Mouse (Mus musculus) stomach, embryonic 15.5 days (tissue): ENCODE results near the gene B4galt1. TPM values are rescaled to one million over a fixed set of nuclear protein-coding genes. Genes with fewer than 3 reads are reported as not detected.

Source experiments
- ATAC-seq: fragments of 200-750 bp; cut with Nextera tagmentation; 2 replicates; pipeline ENCODE4 v1.8.0; 2017; ENCODE audit warnings: low read depth, moderate number of reproducible peaks, moderate TSS enrichment; ENCODE audit not compliant: insufficient read depth, low FRiP score
- H3K27ac ChIP-seq: fragments of 300-500 bp; sonication (generic); 2 replicates; pipeline ENCODE4 v1.5.1; 2015; ENCODE audit warnings: mild to moderate bottlenecking, inconsistent platforms
- H3K27me3 ChIP-seq: fragments of 300-500 bp; sonication (generic); replicated peaks from 2 replicates; pipeline ENCODE4 v1.6.1; 2015; ENCODE audit warnings: inconsistent platforms
- H3K36me3 ChIP-seq: fragments of 300-500 bp; sonication (generic); 2 replicates; pipeline ENCODE4 v1.6.1; 2015; ENCODE audit warnings: inconsistent platforms
- H3K4me1 ChIP-seq: fragments of 300-500 bp; sonication (generic); 2 replicates; pipeline ENCODE4 v1.6.1; 2015; ENCODE audit warnings: inconsistent platforms
- H3K4me2 ChIP-seq: fragments of 300-500 bp; sonication (generic); 2 replicates; pipeline ENCODE4 v1.6.1; 2015; ENCODE audit warnings: mild to moderate bottlenecking, inconsistent platforms
- H3K4me3 ChIP-seq: fragments of 300-500 bp; sonication (generic); replicated peaks from 2 replicates; pipeline ENCODE4 v1.5.1; 2015; ENCODE audit warnings: inconsistent platforms
- H3K9ac ChIP-seq: fragments of 300-500 bp; sonication (generic); 2 replicates; pipeline ENCODE4 v1.6.1; 2015; ENCODE audit warnings: inconsistent platforms
- H3K9me3 ChIP-seq: fragments of 300-500 bp; sonication (generic); 2 replicates; pipeline ENCODE4 v1.6.1; 2016; ENCODE audit warnings: inconsistent platforms
- WGBS: fragments of 180-500 bp; shearing (Covaris S2); methylation state at CpG from one replicate; pipeline ENCODE4 v1.1.7; 2015; 5-methylcytosine and 5-hydroxymethylcytosine counted together
- polyA plus RNA-seq: library from polyadenylated mRNA; unstranded; fragments of >200 nt; fragmentation: Nextera tagmentation; extraction: Ambion mirVana; gene quantifications from 2 replicates; pipeline ENCODE4 v1.2.1, GENCODE M21; 2015

The B4galt1 gene
- polyA plus RNA-seq, 1 experiment from 2014 or later, result 47.2 TPM

DNA sequence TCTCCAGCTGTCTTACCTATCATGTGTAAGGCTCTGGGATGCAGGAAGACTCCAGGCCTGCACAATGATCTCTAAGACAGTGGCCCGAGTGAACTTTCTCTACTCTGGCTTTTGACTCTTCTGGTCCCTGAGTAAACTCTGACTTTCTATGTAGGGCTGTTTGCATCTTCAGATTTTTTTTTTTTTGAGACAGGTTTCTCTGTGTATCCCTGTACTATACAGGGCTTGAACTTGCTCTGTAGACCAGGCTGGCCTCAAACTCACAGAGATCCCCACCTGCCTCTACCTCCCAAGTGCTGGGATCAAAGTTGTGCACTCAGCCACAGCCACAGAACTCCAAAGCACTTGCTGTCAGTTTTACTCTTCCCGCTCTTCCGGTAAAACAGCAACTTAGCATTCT, 16.8 kb downstream of the B4galt1 start:
- no peak overlapping the region for H3K9ac ChIP-seq
- WGBS, result 46% methylated on average over 3 of the region's 3 CpGs
- H3K4me2 ChIP-seq, result 0 out of 2 replicates have a peak overlapping the region, but pooled peaks have one; percentile 31
- no peak; the same call in 1 of the 2 replicates for ATAC-seq
- H3K4me1 ChIP-seq, result peaks cover 23% of the 10 kb centered on the region
- H3K9me3 ChIP-seq, result no peaks in the 10 kb centered on the region
- H3K36me3 ChIP-seq, result no peaks in the 10 kb centered on the region
- H3K27me3 ChIP-seq, result no peaks in the 10 kb centered on the region
- peak overlapping the region; percentile 77 for H3K27ac ChIP-seq
- H3K4me3 ChIP-seq, result no peak overlapping the region

DNA sequence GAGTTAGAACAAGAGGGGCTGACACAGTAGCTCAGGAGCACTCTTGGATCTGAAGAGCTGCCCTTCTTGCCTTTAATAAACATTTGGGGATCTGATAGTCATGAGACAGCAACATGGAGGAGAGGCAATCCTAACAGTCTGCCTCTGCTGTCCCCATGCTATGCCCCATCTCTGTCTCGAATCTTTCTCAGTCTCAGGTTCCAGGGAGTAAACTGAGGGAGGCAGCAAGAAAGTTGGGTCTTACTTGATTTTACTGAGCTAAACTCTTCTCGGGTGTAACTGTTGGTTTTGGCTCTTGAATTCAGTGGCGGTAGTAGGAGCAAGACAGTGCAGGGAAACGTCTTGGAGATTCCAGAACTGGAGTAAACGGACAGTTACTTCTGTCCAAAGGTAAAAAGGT, 18.9 kb downstream of the B4galt1 start:
- H3K9ac ChIP-seq, result no peak overlapping the region
- no peaks in the 10 kb centered on the region for H3K36me3 ChIP-seq
- H3K4me1 ChIP-seq, result peaks cover 23% of the 10 kb centered on the region
- H3K27me3 ChIP-seq, result no peaks in the 10 kb centered on the region
- H3K27ac ChIP-seq, result no peak overlapping the region
- no peaks in the 10 kb centered on the region for H3K9me3 ChIP-seq
- ATAC-seq, result no peak
- WGBS, result 78% methylated on average over 5 of the region's 5 CpGs
- H3K4me2 ChIP-seq, result no peak overlapping the region
- no peak overlapping the region for H3K4me3 ChIP-seq

DNA sequence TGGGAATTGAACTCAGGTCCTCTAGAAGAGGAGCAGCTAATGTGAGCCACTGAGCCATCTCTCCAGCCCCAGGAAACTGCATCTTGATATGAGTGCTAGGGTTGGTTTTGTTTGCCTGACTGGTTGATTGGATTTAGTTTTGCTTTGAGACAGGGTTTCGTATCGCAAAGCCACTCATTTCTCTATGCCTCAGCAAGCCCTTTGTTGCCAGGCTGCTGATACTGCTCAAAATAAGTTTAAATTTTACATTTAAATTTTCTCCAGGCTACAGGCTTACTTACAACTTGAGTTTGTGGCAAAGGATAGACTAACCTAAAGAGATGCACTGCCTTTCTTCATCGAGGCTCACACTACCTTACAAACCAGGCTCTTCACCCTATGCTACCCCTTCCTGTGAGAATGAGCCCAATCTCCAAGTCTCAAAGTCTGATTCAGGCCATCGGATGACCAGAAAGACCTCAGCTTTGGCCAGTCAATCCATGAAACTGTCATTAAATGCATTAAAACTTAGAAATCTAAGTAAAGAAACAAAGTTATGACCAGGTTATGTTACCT, 19.5 kb downstream of the B4galt1 start:
- H3K9me3 ChIP-seq, result no peaks in the 10 kb centered on the region
- H3K4me2 ChIP-seq, result no peak overlapping the region
- WGBS, result 88% methylated on average over 4 of the region's 4 CpGs
- no peaks in the 10 kb centered on the region for H3K27me3 ChIP-seq
- no peak overlapping the region for H3K4me3 ChIP-seq
- H3K4me1 ChIP-seq, result peaks cover 21% of the 10 kb centered on the region
- no peak for ATAC-seq
- no peak overlapping the region for H3K9ac ChIP-seq
- H3K27ac ChIP-seq, result no peak overlapping the region
- no peaks in the 10 kb centered on the region for H3K36me3 ChIP-seq

DNA sequence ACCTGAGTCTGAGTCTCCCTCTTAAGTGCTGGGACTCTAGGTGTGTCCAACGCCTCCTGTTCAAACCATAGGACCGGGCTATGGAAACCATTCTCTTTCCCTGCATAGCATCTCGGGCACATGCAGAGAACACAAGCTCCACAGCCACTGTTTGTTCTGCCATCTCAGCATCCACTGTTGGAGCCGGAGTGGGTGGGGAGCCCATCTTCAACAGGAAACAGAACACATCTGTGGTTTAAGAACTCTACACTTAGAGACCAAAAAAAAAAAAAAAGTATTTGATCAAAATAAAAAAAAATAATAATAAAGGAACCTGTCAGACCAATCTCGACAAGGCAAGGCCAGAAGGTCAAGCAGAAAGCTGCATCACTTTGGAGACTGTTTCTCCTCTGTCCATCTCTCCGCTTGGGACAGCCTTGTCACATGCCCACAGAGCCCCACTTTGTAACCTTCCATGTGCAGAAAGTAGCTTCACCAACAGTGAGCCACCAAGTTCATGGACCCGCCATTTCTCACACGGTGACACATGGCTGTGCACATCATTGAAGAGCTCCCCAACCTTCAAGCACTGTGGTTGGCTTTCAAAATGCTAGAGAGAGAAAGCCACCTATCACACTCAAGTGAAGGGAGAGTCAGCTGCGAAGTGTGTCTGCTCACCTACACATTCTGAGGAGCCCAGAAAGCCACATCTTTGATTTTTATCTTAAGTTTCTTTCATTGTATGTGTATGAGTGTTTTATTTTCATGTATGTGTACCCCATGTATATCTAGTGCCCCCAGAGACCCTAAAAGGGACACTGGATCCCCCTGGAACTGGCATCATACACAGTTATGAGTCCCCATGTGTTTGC, 20.2 kb downstream of the B4galt1 start:
- no peak for ATAC-seq
- H3K36me3 ChIP-seq, result no peaks in the 10 kb centered on the region
- H3K4me2 ChIP-seq, result no peak overlapping the region
- H3K27me3 ChIP-seq, result no peaks in the 10 kb centered on the region
- no peak overlapping the region for H3K9ac ChIP-seq
- no peak overlapping the region for H3K4me3 ChIP-seq
- H3K9me3 ChIP-seq, result no peaks in the 10 kb centered on the region
- H3K27ac ChIP-seq, result no peak overlapping the region
- 90% methylated on average over 9 of the region's 9 CpGs for WGBS
- peaks cover 16% of the 10 kb centered on the region for H3K4me1 ChIP-seq

DNA sequence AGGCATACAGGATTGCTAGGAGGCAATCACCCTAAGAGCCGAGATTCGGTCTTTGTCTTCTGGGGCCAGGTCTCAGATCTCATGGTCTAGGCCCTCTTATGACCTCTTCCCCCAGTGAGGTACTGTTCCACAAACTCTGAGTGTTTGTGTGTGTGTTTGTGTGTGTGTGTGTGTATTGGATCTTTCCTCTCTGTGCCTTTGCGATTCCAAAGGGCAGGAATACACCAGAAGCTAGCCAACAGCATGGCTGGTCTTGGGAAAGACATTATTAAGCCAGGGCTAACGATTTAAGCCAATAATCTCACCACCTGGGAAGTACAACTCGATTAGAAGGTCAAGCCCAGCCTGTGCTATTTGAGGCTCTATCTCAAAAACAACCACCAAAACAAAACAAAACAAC, 23.3 kb downstream of the B4galt1 start:
- H3K27ac ChIP-seq, result no peak overlapping the region
- no peak for ATAC-seq
- no peaks in the 10 kb centered on the region for H3K27me3 ChIP-seq
- H3K36me3 ChIP-seq, result no peaks in the 10 kb centered on the region
- 78% methylated on average over 5 of the region's 5 CpGs for WGBS
- H3K4me3 ChIP-seq, result no peak overlapping the region
- no peak overlapping the region for H3K4me2 ChIP-seq
- H3K4me1 ChIP-seq, result no peaks in the 10 kb centered on the region
- no peak overlapping the region for H3K9ac ChIP-seq
- no peaks in the 10 kb centered on the region for H3K9me3 ChIP-seq

DNA sequence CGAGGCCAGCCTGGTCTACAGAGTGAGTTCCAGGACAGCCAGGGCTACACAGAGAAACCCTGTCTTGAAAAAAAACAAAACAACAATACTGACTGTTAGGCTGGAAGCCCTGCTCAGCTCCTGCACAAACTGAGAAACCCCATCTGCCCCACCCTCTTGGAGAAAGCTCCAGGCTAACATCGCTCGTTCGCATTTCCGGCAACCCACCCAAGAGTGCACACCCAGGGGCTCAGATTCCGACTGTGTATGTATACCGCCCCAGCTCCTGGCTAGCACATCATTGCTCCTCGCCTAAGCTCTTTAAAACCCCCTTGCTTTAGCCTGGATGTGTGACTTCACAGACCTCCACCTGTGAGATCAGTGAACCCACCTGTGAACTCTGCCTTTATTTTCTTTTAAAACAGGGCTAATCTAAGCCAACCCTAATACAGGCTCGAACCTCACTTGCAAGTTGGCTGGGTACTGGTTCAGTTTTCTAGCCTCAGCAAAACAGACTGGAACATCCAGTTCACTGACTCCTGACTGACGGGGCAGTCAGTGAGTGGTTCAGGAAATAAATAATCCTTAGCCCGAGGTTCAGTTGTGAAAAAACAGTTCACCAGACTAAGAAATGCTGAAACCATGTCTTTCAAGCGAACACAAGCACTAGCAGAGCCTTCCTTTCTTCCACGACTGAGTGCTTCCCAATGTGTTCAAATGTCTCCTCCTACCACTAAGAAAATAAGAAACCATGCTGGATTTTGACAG, 24.0 kb downstream of the B4galt1 start:
- WGBS, result 82% methylated on average over 13 of the region's 13 CpGs
- Histone ChIP-seq H3K36me3 (no peaks in the 10 kb centered on the region), H3K9ac (no peak overlapping the region), H3K27ac (no peak overlapping the region), H3K4me2 (no peak overlapping the region), H3K9me3 (no peaks in the 10 kb centered on the region), H3K4me3 (no peak overlapping the region), H3K4me1 (no peaks in the 10 kb centered on the region), H3K27me3 (no peaks in the 10 kb centered on the region)
- ATAC-seq, result no peak

DNA sequence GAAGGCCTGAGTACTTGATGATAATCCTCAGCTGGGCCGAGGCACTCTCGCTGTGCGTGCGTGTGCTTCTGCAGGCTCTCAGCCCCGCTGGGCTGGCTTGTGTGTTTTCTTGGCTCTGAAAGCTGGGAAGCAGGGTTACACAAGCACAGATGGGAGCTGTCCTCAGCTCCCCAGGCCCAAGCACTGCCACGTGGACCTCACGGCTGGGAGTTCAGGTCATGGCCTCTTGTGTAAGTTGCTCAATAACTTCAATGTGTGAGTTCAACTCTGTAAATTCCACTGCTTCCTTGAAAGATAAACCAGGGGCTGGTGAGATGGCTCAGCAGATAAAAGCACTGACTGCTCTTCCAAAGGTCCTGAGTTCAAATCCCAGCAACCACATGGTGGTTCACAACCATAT, 24.9 kb downstream of the B4galt1 start:
- peak; percentile 50; the same call in 1 of the 2 replicates for ATAC-seq
- Histone ChIP-seq H3K27ac (no peak overlapping the region), H3K4me1 (no peaks in the 10 kb centered on the region), H3K27me3 (no peaks in the 10 kb centered on the region), H3K4me3 (no peak overlapping the region), H3K9me3 (no peaks in the 10 kb centered on the region), H3K9ac (no peak overlapping the region), H3K4me2 (no peak overlapping the region), H3K36me3 (no peaks in the 10 kb centered on the region)
- WGBS, result 48% methylated on average over 7 of the region's 7 CpGs

DNA sequence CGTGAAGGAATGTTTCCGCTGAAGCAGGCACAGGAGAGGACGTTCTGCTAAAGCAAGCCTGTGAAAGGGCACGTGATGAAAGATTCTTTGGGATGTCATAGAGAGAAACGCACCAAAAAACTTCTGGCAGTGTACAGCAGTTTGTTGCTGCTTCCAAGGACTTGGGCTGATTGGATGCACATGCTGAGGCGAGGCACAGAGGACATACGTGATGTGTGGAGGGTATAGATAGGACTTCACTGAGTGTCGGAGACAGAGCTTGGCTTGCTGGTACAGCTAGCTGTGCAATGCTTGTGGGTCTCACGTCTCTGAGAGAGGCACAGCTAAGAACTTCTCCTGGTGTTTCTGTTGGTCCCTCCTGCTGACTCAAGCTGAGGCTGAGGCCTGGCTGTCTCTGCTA, 25.9 kb downstream of the B4galt1 start:
- no peak for ATAC-seq

DNA sequence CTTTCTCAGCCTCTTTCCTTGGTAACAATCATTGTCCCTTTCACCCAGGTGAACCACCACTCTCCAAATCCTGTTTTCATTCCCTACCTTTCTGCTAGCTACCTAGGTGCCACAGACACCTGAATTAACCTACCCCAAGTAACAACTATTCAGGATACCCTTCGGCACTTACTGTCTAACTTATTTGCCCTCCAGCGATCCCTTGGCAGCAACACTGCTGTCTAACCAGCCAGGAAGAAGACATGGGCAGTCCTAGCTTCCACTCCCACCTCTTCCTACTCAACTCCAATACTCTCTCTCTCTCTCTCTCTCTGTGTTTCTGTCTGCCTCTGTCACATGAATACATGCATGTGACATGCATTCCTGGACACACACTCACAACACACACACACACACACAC, 27.0 kb downstream of the B4galt1 start:
- Histone ChIP-seq H3K4me3 (no peak overlapping the region), H3K9me3 (no peaks in the 10 kb centered on the region), H3K9ac (no peak overlapping the region), H3K36me3 (peaks cover 3% of the 10 kb centered on the region; the same call in 1 of the 2 replicates), H3K4me1 (0 out of 2 replicates have a peak, but pooled peaks cover 3% of the 10 kb centered on the region), H3K4me2 (no peak overlapping the region), H3K27ac (no peak overlapping the region), H3K27me3 (no peaks in the 10 kb centered on the region)
- 94% methylated on average over 2 of the region's 2 CpGs for WGBS
- ATAC-seq, result no peak

More for the DNA sequence above, 25.9 kb downstream of the B4galt1 start:
- Histone ChIP-seq H3K9ac (no peak overlapping the region), H3K9me3 (no peaks in the 10 kb centered on the region), H3K4me2 (no peak overlapping the region), H3K4me3 (no peak overlapping the region), H3K27ac (no peak overlapping the region), H3K4me1 (0 out of 2 replicates have a peak, but pooled peaks cover 3% of the 10 kb centered on the region), H3K36me3 (peaks cover 3% of the 10 kb centered on the region; the same call in 1 of the 2 replicates), H3K27me3 (no peaks in the 10 kb centered on the region)
- WGBS, result 87% methylated on average over 9 of the region's 9 CpGs

DNA sequence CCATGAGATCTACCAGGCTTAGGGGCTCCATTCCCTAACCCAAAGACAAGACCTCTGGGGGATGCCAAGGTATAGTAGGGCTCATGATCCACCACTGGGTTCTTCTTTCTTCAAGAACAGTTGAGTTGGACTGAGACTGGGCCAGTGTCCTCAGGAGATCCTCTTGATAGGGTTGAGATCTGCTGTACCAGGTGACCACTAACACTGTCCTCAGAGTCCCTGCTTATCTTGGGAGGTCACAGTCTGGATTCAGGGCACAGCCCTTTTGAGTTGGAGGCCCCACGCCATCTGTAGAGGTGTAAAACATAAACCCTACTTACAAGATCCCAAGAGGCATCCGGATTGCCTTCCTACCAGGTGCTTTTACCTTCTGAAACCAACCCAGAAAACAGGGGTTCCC, 27.8 kb downstream of the B4galt1 start:
- WGBS, result 91% methylated on average over 2 of the region's 2 CpGs
- no peak overlapping the region for H3K27ac ChIP-seq
- no peak for ATAC-seq
- no peaks in the 10 kb centered on the region for H3K27me3 ChIP-seq
- no peaks in the 10 kb centered on the region for H3K9me3 ChIP-seq
- peaks cover 5% of the 10 kb centered on the region; the same call in 1 of the 2 replicates for H3K36me3 ChIP-seq
- H3K4me3 ChIP-seq, result no peak overlapping the region
- no peak overlapping the region for H3K9ac ChIP-seq
- H3K4me1 ChIP-seq, result 0 out of 2 replicates have a peak, but pooled peaks cover 3% of the 10 kb centered on the region
- H3K4me2 ChIP-seq, result no peak overlapping the region

DNA sequence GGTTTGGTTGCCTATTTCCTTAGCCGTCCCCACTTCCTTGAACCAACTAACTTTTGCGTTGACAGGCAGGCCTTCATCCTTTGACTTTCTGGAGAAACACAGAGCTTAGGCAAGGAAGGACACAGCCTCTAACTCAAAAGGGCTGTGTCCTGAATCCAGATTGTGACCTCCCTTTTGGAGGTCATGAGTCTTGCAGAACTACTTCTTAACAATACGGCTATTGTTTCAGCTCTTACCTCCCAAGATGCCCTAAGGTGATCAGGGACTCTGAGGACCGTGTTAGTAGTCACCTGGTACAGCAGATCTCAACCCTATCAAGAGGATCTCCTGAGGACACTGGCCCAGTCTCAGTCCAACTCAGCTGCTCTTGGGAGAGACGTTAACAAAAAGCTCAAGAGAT, 28.7 kb downstream of the B4galt1 start:
- Histone ChIP-seq H3K9ac (no peak overlapping the region), H3K4me1 (0 out of 2 replicates have a peak, but pooled peaks cover 3% of the 10 kb centered on the region), H3K9me3 (no peaks in the 10 kb centered on the region), H3K36me3 (peaks cover 6% of the 10 kb centered on the region; the same call in 1 of the 2 replicates), H3K27me3 (no peaks in the 10 kb centered on the region), H3K4me3 (no peak overlapping the region), H3K27ac (no peak overlapping the region), H3K4me2 (no peak overlapping the region)
- no peak for ATAC-seq
- WGBS, result 73% methylated on average over 5 of the region's 5 CpGs

DNA sequence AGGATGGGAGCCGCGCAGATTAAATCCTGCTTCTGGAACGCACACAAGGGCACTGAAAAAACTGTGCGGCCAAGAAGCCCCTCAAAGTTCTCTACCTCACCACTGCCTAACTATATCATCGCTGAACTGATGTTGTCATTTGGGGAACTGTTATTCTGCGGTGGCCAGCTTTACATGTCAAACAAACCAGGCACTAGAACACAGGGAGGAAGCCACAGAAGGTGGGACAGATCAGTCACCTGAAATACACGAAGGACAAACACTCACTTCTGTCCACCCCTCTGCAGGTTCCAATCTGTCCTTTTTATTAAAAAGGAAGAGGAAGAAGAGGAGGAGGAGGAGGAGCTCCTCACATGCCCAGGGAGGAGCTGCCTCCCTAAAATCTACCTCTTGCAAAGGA, 29.3 kb downstream of the B4galt1 start:
- no peak overlapping the region for H3K9ac ChIP-seq
- H3K9me3 ChIP-seq, result no peaks in the 10 kb centered on the region
- no peaks in the 10 kb centered on the region for H3K27me3 ChIP-seq
- peaks cover 9% of the 10 kb centered on the region; the same call in 1 of the 2 replicates for H3K36me3 ChIP-seq
- 85% methylated on average over 7 of the region's 7 CpGs for WGBS
- ATAC-seq, result no peak
- no peak overlapping the region for H3K4me3 ChIP-seq
- no peak overlapping the region for H3K4me2 ChIP-seq
- 0 out of 2 replicates have a peak, but pooled peaks cover 3% of the 10 kb centered on the region for H3K4me1 ChIP-seq
- H3K27ac ChIP-seq, result no peak overlapping the region
